Mouse (Mus musculus): Measurements from ENCODE around the gene Cdk11b. TPM values are rescaled to one million over a fixed set of nuclear protein-coding genes. Genes with fewer than 3 reads are reported as not detected.
A peak's percentile ranks its signal among the peaks of the same experiment; 100 is the strongest.
"Not testable (repeated sequence)": the region's sequence is repeated elsewhere in the genome, so short reads cannot be mapped to it uniquely, and the experiment has no call there.

Gene Cdk11b
- total RNA-seq, 2 experiments from 2014 or later, result 28.5 to 53.6 TPM

DNA sequence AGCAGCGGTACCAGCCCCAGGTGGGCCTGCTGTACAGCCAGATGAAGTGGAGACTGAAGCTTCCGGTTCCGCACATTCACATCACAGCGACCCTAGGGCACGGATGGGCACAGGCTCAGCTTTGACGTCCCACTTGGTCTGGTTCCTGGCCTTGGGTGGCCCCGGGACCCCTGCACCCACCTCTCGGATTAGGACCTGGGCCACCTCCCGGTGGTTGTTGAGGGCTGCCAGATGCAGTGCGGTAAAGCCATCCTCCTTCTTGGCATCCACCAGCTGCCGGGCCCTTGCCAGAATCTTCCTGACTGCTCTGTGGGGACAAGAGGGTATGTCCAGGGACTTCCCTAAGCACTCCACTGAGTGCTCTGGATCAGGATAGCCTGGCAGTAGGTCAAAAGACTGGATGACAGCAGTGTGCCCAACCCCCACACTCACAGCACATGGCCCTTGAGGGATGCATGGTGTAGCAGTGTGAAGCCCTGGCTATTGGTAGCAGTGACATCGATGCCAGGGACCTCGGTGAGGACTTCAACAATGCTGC lies 31.6 kb downstream of the Cdk11b start:
- ATAC-seq (replicated peaks; ENCODE audit: low FRiP score, poor library complexity, severe bottlenecking), result no peak

DNA sequence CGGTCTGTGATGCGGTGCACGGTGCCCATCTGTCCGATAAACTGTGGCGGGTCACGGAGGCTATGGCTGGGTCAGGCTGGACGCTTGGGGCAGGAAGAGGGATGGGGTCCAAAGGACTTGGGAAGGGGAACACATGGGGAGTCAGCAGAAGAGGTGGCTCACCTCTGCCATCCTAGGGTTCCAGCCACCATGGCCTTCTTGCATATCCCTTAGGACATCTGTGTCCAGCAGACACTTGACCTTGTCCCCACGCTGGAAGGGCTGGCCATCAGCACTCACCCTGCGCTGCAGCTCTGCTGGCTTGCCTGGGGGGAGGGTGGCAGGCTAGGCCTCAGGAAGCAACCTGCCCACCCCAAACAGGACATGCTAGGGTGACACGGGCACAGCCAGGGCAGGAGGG lies 34.3 kb downstream of the Cdk11b start:
- no peak for ATAC-seq (replicated peaks; ENCODE audit: low FRiP score, poor library complexity, severe bottlenecking)

- no peak for ATAC-seq (replicated peaks; ENCODE audit: low FRiP score, poor library complexity, severe bottlenecking)
Observed at GRCm38 (mm10) chr4:155660641-155661040, 36.0 kb downstream of the Cdk11b start.

- ATAC-seq (replicated peaks; ENCODE audit: low FRiP score, poor library complexity, severe bottlenecking), result no peak
Observed at GRCm38 (mm10) chr4:155666903-155667302, 42.2 kb downstream of the Cdk11b start.

GRCm38 (mm10) chr4:155668689-155669597 lies 44.3 kb downstream of the Cdk11b start, which contains the start of gene Mib2:
Gene Mib2 (minus strand): TSS chr4:155669198.
- ATAC-seq (replicated peaks; ENCODE audit: low FRiP score, poor library complexity, severe bottlenecking), result peak; percentile 99

- peak; percentile 45 for ATAC-seq (replicated peaks; ENCODE audit: low FRiP score, poor library complexity, severe bottlenecking)
Observed at GRCm38 (mm10) chr4:155669598-155670075, 45.0 kb downstream of the Cdk11b start.

GRCm38 (mm10) chr4:155670236-155670635 lies 45.6 kb downstream of the Cdk11b start:
- ATAC-seq (replicated peaks; ENCODE audit: low FRiP score, poor library complexity, severe bottlenecking), result not testable (repeated sequence)

DNA sequence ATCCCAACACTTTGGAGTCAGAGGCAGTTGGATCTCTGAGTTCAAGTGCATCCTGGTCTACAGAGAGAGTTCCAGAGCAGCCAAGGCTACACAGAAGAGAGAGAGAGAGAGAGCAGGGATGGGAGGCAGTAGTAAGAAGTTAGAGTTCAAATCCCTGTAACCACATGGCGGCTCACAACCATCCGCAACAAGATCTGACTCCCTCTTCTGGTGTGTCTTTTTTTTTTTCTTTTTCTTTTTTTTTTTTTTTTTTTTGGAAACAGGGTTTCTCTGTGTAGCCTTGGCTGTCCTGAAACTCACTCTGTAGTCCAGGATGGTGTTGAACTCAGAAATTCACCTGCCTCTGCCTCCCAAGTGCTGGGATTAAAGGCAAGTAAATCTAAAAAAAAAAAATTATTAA lies 47.4 kb downstream of the Cdk11b start:
- ATAC-seq (replicated peaks; ENCODE audit: low FRiP score, poor library complexity, severe bottlenecking), result no peak

DNA sequence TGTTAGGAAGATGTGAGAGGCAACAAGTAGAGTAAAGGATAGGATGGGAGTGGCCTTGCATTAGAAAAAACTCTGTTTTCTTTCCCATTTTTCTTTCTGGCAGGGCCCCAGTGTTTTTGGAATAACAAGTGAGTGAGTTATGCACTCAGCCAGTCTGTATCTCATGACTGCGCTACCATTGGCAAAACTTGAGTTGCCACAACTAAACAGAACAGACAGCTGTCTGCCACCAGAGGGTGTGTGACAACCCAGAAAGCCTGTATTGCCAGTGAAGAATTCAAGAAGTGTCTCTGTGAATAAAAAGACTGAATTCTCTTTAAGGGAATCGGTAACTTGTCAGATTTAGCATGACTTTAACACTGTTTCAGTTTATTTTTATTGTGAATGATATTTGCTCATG lies 51.3 kb downstream of the Cdk11b start:
- ATAC-seq (replicated peaks; ENCODE audit: low FRiP score, poor library complexity, severe bottlenecking), result no peak

- ATAC-seq (replicated peaks; ENCODE audit: low FRiP score, poor library complexity, severe bottlenecking), result not testable (repeated sequence)
Observed at GRCm38 (mm10) chr4:155683670-155684277, 59.1 kb downstream of the Cdk11b start.

GRCm38 (mm10) chr4:155687764-155688163 lies 63.1 kb downstream of the Cdk11b start:
- ATAC-seq (replicated peaks; ENCODE audit: low FRiP score, poor library complexity, severe bottlenecking), result not testable (repeated sequence)

DNA sequence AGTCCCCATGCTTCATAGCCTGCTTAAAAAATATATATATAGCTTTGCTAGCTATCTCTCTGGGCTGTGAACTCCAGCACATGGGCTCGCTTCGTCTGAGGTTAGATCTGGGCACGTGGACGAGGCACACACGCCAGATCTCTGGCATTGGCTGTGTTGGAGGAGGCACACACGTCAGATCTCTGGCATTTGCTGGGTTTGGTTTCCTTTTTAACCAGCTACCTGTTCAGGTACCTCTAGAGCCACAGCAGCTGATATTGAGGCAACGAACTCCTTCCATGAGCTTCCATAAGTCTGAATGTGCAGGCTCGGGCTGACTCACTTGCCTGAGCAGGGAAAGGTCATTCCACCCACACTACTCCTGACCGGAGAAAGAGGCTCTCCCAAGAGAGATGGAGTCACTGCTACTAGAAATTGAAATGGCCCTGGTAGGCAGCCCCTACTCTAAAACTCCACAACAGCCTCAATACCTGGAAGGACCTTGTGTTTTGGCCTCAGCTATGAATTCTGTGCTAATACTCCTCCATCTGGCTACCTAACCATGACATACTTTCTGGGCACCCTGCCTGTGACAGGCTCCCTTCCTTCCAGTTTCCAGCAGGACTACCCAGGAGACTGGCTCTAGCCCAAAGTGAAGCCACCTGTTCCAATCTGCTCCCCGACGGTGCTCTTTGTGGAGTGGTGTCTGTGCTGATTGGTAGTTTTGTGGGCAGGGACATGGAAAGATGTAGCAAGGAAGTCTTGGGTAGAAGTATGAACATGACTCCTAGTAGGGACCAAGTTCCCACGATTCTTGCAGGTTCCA lies 66.1 kb downstream of the Cdk11b start:
- ATAC-seq (replicated peaks; ENCODE audit: low FRiP score, poor library complexity, severe bottlenecking), result no peak

GRCm38 (mm10) chr4:155692421-155692820 lies 67.8 kb downstream of the Cdk11b start:
- no peak for ATAC-seq (replicated peaks; ENCODE audit: low FRiP score, poor library complexity, severe bottlenecking)

DNA sequence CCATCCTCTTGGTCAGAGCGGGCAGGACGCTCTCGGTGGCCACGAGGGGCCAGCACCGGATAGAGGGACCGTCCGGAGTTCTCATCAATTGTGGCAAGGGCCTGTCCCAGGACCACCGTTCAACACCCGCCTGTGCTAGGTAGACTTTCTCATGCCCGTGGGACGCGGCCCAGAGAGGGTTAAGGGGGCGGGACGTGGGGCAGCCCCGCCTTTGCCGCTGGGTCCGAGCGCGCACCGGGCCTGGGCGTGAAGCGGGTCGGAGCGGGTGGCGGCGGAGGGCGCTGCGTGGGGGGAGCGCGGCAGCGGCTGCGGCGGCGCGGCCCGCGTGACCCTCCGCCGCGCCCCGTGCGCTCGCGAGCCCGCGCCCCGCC lies 69.4 kb downstream of the Cdk11b start, which contains the start of gene Fndc10:
Gene Fndc10 (plus strand): TSS at position 232 of the 371 bp plus-strand sequence.
- ATAC-seq (replicated peaks; ENCODE audit: low FRiP score, poor library complexity, severe bottlenecking), result no peak

GRCm38 (mm10) chr4:155694482-155695401 lies 70.1 kb downstream of the Cdk11b start:
- no peak for ATAC-seq (replicated peaks; ENCODE audit: low FRiP score, poor library complexity, severe bottlenecking)

GRCm38 (mm10) chr4:155695531-155696062 lies 70.9 kb downstream of the Cdk11b start:
- ATAC-seq (replicated peaks; ENCODE audit: low FRiP score, poor library complexity, severe bottlenecking), result no peak

GRCm38 (mm10) chr4:155696261-155697255 lies 71.9 kb downstream of the Cdk11b start:
- no peak for ATAC-seq (replicated peaks; ENCODE audit: low FRiP score, poor library complexity, severe bottlenecking)

All from erythroid progenitor cell, adult 5-6 weeks (primary cell).